Mouse (Mus musculus) layer of hippocampus, adult 2 months (tissue): ENCODE results near the gene Gm1553. TPM values are rescaled to one million over a fixed set of nuclear protein-coding genes. Genes with fewer than 3 reads are reported as not detected.

ENCODE experiments used
- DNase-seq, 2 experiments: peaks; one replicate each; pipeline ENCODE4 v3.0.0; 2022; ENCODE audit warnings: low spot score in 2 of 2
- H3K27ac ChIP-seq: fragments of 200-600 bp; 2 replicates; pipeline ENCODE4 v1.8.1; 2022
- H3K4me3 ChIP-seq: fragments of 200-600 bp; 2 replicates; pipeline ENCODE4 v1.8.1; 2022; ENCODE audit warnings: mild to moderate bottlenecking
- CTCF ChIP-seq: fragments of 200-600 bp; conservative IDR thresholded peaks from 2 replicates; pipeline ENCODE4 v1.8.1; 2022; ENCODE audit warnings: antibody characterized with exemption, mild to moderate bottlenecking, moderate library complexity
- long read RNA-seq, 2 experiments: library from polyadenylated mRNA; stranded (forward); transcript quantifications; one replicate each; pipeline ENCODE4 v2.0.0; 2021; ENCODE audit warnings: borderline mapping rate in 2 of 2
- total RNA-seq, 2 experiments: library from RNA; stranded (reverse); gene quantifications; 2 replicates each; pipeline ENCODE4 v1.2.3; 2021

The Gm1553 gene
- not detected for total RNA-seq
- long read RNA-seq, experiment 1 = 0 reads
- long read RNA-seq, experiment 2 = 0 reads

DNA sequence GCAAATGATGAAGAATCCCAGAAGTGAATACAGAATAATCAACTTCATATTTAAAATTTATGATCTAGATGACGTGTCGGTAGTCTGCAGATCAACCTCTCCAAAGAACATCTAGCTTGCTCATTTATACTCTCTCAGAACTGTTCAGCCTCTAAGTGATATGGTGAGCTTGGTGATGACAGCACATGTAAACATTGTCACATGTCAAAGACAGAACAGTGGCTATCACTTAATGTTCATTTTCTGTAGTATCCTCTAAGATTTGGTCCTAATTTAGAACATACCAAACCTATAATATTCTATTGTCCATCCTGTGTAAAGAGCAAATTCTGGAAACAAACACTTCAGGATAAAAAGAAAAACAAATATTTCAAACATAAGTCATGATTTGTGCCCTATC is at the start of gene Gm1553:
TSS of gene Gm1553 (minus strand) at position 101 of the 400 bp plus-strand sequence.
- no peak for DNase-seq
- no peak within 1 kb of the TSS for H3K4me3 ChIP-seq
- TF ChIP-seq CTCF = no peak
- no peak within 1 kb of the TSS for H3K27ac ChIP-seq

Other genes starting within 250 kb of the Gm1553 start
- gene 4932415D10Rik, start 176.0 kb downstream of the Gm1553 start, total RNA-seq = not detected
- 10 to 100 TPM in 1 of 2 experiments, 1 to 10 TPM in 1; 8.9 to 10.3 TPM for gene Gm4924, start 138.4 kb downstream of the Gm1553 start, total RNA-seq
- 10 to 100 TPM; 21.7 to 23.1 TPM for gene 1190007I07Rik, start 130.6 kb upstream of the Gm1553 start, total RNA-seq
- 10 to 100 TPM; 44.7 to 47.9 TPM for gene Tdg, start 137.2 kb upstream of the Gm1553 start, total RNA-seq
- 10 to 100 TPM; 17.9 to 18.6 TPM for gene Glt8d2, start 198.0 kb upstream of the Gm1553 start, total RNA-seq
- 10 to 100 TPM; 46.7 to 51.5 TPM for gene Hcfc2, start 203.5 kb upstream of the Gm1553 start, total RNA-seq